Mouse (Mus musculus): Measurements from ENCODE around the gene Gm37240. TPM values are rescaled to one million over a fixed set of nuclear protein-coding genes. Genes with fewer than 3 reads are reported as not detected.

Gene Gm37240
- polyA plus RNA-seq, 1 experiment: 0.91 TPM

DNA sequence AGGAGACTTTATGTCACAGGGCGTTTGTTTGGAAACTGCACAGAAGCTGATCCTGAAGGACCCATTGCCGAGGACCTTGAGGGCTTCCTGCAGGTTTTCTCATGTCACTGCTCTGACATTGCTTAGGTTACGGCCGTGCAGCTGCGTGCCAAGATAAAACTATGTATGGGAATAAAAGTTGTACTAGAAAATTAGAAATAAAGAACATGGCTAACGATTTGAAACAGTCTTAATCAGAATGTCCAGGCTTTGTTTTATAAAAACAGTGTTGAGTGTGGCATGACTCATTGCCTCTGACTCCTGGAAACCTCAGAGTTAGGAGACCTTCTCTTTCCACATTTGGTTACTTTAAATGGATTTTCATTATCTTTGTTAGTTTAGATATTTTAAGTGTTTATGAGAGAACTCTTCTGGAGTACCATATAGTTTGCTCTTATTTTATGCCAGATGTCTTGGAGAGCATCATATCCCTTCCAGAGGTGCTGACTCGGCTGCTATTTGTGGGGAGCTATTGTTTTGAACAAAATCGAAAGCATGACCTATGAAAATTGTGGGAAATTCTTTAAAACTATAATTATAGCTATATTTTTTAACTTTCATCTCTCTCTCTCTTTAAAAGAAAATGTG lies 960.0 kb downstream of the Gm37240 start:
- Histone ChIP-seq H3K9me3 (replicated peaks; ENCODE audit: control insufficient read depth, insufficient read depth, low read length, poor library complexity, severe bottlenecking) (no peaks in the 10 kb centered on the region; the same call in 1 of the 2 replicates), H3K9ac (ENCODE audit: low read depth, poor library complexity, severe bottlenecking) (no peak overlapping the region), H3K4me1 (ENCODE audit: control insufficient read depth, insufficient read depth, low read length) (no peaks in the 10 kb centered on the region), H3K36me3 (ENCODE audit: control insufficient read depth, insufficient read depth, low read length, poor library complexity, severe bottlenecking) (no peaks in the 10 kb centered on the region), H3K27me3 (ENCODE audit: control insufficient read depth, insufficient read depth, low read length, poor library complexity, severe bottlenecking) (no peaks in the 10 kb centered on the region), H3K4me3 (ENCODE audit: low read depth, low read length) (no peak overlapping the region), H3K27ac (ENCODE audit: insufficient read depth, low read length) (no peak overlapping the region)
- no peak for TF ChIP-seq POLR2A (IDR thresholded peaks at IDR 0.05; ENCODE audit: insufficient read depth, low read length)

DNA sequence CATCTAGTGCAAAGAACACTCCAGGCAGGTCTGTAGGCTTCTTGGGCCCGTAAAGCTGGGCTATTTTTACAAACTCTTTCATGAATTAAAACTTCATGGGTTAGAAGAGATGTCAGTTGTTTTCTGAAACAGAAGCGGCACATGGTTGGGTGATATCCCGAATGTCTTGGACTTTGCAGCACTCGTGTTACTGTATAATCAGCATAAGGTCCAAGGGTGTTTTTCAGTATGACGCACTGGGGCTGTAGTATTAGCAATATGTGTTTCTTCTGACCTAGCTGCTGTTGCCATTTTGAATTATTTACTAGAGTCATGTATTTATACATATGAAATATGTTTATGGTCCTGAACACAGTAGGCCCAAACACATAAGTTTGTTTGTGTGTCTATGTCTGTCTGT lies 961.2 kb downstream of the Gm37240 start:
- Histone ChIP-seq H3K4me1 (ENCODE audit: control insufficient read depth, insufficient read depth, low read length) (no peaks in the 10 kb centered on the region), H3K9ac (ENCODE audit: low read depth, poor library complexity, severe bottlenecking) (no peak overlapping the region), H3K9me3 (replicated peaks; ENCODE audit: control insufficient read depth, insufficient read depth, low read length, poor library complexity, severe bottlenecking) (no peaks in the 10 kb centered on the region; the same call in 1 of the 2 replicates), H3K36me3 (ENCODE audit: control insufficient read depth, insufficient read depth, low read length, poor library complexity, severe bottlenecking) (no peaks in the 10 kb centered on the region), H3K4me3 (ENCODE audit: low read depth, low read length) (no peak overlapping the region), H3K27me3 (ENCODE audit: control insufficient read depth, insufficient read depth, low read length, poor library complexity, severe bottlenecking) (no peaks in the 10 kb centered on the region), H3K27ac (ENCODE audit: insufficient read depth, low read length) (no peak overlapping the region)
- TF ChIP-seq POLR2A (IDR thresholded peaks at IDR 0.05; ENCODE audit: insufficient read depth, low read length): no peak

DNA sequence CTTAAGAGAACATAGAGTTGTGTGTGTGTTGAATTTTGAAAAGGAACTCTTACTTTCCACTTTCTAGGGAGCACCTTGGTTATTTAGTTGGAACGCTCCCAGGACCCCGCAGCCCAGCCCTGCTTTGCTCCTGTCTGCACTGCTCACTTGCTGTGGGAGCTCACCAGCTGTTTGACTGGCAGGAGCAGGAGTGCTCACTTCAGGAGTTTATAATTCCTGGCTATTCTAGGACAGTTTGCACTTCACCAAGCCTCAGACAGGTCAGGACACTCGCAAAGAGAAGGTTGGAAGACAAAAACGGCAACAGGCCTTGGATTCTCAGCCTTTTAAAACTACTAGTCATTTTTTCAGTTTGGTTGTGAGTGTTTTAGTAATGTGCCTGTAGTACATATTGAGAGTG lies 962.1 kb downstream of the Gm37240 start:
- H3K9me3 ChIP-seq (replicated peaks; ENCODE audit: control insufficient read depth, insufficient read depth, low read length, poor library complexity, severe bottlenecking): no peaks in the 10 kb centered on the region; the same call in 1 of the 2 replicates
- H3K27ac ChIP-seq (ENCODE audit: insufficient read depth, low read length): no peak overlapping the region
- H3K4me1 ChIP-seq (ENCODE audit: control insufficient read depth, insufficient read depth, low read length): no peaks in the 10 kb centered on the region
- no peaks in the 10 kb centered on the region for H3K27me3 ChIP-seq (ENCODE audit: control insufficient read depth, insufficient read depth, low read length, poor library complexity, severe bottlenecking)
- no peak overlapping the region for H3K9ac ChIP-seq (ENCODE audit: low read depth, poor library complexity, severe bottlenecking)
- no peaks in the 10 kb centered on the region for H3K36me3 ChIP-seq (ENCODE audit: control insufficient read depth, insufficient read depth, low read length, poor library complexity, severe bottlenecking)
- no peak overlapping the region for H3K4me3 ChIP-seq (ENCODE audit: low read depth, low read length)
- TF ChIP-seq CTCF (IDR thresholded peaks at IDR 0.05; ENCODE audit: low read depth, low read length) (no peak), POLR2A (IDR thresholded peaks at IDR 0.05; ENCODE audit: insufficient read depth, low read length) (no peak), EP300 (IDR thresholded peaks at IDR 0.05; ENCODE audit: insufficient read depth, low read depth, low read length) (no peak)

GRCm38 (mm10) chr3:84923670-84924069 lies 963.6 kb downstream of the Gm37240 start:
- Histone ChIP-seq H3K27me3 (ENCODE audit: control insufficient read depth, insufficient read depth, low read length, poor library complexity, severe bottlenecking) (no peaks in the 10 kb centered on the region), H3K4me1 (ENCODE audit: control insufficient read depth, insufficient read depth, low read length) (no peaks in the 10 kb centered on the region), H3K36me3 (ENCODE audit: control insufficient read depth, insufficient read depth, low read length, poor library complexity, severe bottlenecking) (no peaks in the 10 kb centered on the region), H3K4me3 (ENCODE audit: low read depth, low read length) (no peak overlapping the region), H3K9me3 (replicated peaks; ENCODE audit: control insufficient read depth, insufficient read depth, low read length, poor library complexity, severe bottlenecking) (no peaks in the 10 kb centered on the region; the same call in 1 of the 2 replicates), H3K27ac (ENCODE audit: insufficient read depth, low read length) (no peak overlapping the region), H3K9ac (ENCODE audit: low read depth, poor library complexity, severe bottlenecking) (no peak overlapping the region)
- no peak for TF ChIP-seq CTCF (IDR thresholded peaks at IDR 0.05; ENCODE audit: low read depth, low read length)
- no peak for TF ChIP-seq EP300 (IDR thresholded peaks at IDR 0.05; ENCODE audit: insufficient read depth, low read depth, low read length)
- TF ChIP-seq POLR2A (IDR thresholded peaks at IDR 0.05; ENCODE audit: insufficient read depth, low read length): no peak

GRCm38 (mm10) chr3:84923256-84923655 lies 964.1 kb downstream of the Gm37240 start:
- H3K9ac ChIP-seq (ENCODE audit: low read depth, poor library complexity, severe bottlenecking): no peak overlapping the region
- no peak for TF ChIP-seq EP300 (IDR thresholded peaks at IDR 0.05; ENCODE audit: insufficient read depth, low read depth, low read length)
- no peak for TF ChIP-seq POLR2A (IDR thresholded peaks at IDR 0.05; ENCODE audit: insufficient read depth, low read length)
- no peak for TF ChIP-seq CTCF (IDR thresholded peaks at IDR 0.05; ENCODE audit: low read depth, low read length)
- H3K4me1 ChIP-seq (ENCODE audit: control insufficient read depth, insufficient read depth, low read length): no peaks in the 10 kb centered on the region
- H3K27me3 ChIP-seq (ENCODE audit: control insufficient read depth, insufficient read depth, low read length, poor library complexity, severe bottlenecking): no peaks in the 10 kb centered on the region
- no peak overlapping the region for H3K4me3 ChIP-seq (ENCODE audit: low read depth, low read length)
- H3K27ac ChIP-seq (ENCODE audit: insufficient read depth, low read length): no peak overlapping the region
- H3K36me3 ChIP-seq (ENCODE audit: control insufficient read depth, insufficient read depth, low read length, poor library complexity, severe bottlenecking): no peaks in the 10 kb centered on the region
- H3K9me3 ChIP-seq (replicated peaks; ENCODE audit: control insufficient read depth, insufficient read depth, low read length, poor library complexity, severe bottlenecking): no peaks in the 10 kb centered on the region; the same call in 1 of the 2 replicates

DNA sequence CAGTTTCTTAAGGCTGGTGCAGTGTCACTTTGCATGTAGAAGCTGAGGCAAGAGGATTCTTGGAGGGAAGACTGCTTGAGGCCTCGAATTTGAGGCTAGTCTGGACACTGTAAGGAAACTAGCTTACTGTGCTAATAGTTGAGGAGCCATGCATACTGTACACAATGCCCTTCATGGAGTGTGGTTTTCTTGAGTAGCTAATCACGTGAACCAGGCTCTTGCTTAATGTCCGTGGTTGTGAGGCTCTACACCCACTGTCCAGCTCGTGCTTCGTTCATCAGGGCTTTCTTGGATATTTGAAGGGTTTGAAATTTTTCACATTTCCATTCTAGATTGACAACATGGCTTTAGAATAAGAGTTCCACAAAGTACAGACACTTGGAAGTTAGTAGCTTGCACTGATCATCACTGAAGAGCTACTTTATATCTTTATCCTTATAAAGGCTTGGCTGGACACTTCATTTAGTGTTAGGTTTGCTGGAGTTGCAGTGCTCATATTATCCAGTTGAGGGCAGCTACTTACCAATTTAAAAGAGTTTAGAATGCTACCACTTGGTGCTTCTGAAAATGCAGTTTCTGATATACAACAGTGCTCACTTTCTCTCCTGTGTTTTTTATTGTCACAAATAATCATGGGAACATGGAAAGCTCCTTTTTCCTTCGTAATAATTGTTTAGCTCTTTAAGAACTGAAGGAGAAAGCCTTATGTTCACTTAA lies 965.5 kb downstream of the Gm37240 start:
- Histone ChIP-seq H3K36me3 (ENCODE audit: control insufficient read depth, insufficient read depth, low read length, poor library complexity, severe bottlenecking) (no peaks in the 10 kb centered on the region), H3K9me3 (replicated peaks; ENCODE audit: control insufficient read depth, insufficient read depth, low read length, poor library complexity, severe bottlenecking) (no peaks in the 10 kb centered on the region), H3K27ac (ENCODE audit: insufficient read depth, low read length) (no peak overlapping the region), H3K4me3 (ENCODE audit: low read depth, low read length) (no peak overlapping the region), H3K4me1 (ENCODE audit: control insufficient read depth, insufficient read depth, low read length) (no peaks in the 10 kb centered on the region), H3K27me3 (ENCODE audit: control insufficient read depth, insufficient read depth, low read length, poor library complexity, severe bottlenecking) (no peaks in the 10 kb centered on the region), H3K9ac (ENCODE audit: low read depth, poor library complexity, severe bottlenecking) (no peak overlapping the region)
- no peak for TF ChIP-seq EP300 (IDR thresholded peaks at IDR 0.05; ENCODE audit: insufficient read depth, low read depth, low read length)
- TF ChIP-seq POLR2A (IDR thresholded peaks at IDR 0.05; ENCODE audit: insufficient read depth, low read length): no peak
- TF ChIP-seq CTCF (IDR thresholded peaks at IDR 0.05; ENCODE audit: low read depth, low read length): no peak

All from ES-Bruce4 (cell line).